Comparison of ENCODE assay signal across 10 mouse cellular contexts in the genomic region with DNA sequence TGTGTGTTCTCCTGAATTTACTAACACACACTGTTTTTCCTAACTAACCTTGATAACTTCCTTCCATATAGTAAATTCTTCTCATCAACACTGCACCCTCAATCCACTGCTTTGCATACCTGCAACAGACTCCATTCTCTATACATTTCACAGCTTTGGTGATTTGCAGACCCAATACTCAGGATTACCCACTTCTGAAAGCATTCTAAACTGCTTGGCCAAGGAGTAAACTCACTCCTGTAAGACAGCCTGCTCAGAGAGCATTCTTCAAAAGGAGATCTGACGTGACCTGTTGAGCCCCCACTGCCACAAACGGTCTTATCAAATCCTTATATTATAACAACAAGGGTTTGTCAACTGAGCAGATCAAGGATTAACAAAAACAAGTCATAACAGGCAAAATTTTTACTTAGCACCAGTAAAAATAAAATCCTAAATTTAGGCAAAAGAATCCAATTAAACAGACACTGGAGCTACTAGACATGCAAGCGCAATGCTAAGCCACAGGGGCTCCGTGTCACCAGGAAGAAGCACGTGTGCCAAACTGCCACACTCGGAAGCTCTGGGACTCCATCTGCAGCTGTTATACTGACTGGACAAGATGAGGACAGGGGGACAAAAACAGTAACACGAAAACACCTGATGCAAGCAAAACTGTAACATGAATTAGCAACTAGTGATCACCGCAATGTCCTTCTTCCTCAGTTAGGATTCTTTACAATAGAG. TPM values are rescaled to one million over a fixed set of nuclear protein-coding genes. Genes with fewer than 3 reads are reported as not detected.
DNase-seq lines count a peak whose midpoint lies in the region; ATAC-seq and TF ChIP-seq lines count a peak whose summit lies in the region.
"Had no signal": no experiment of that assay in that cellular context is flagged by ENCODE, and none has a peak within 500 bp of the region (broad histone marks: within the 10 kb centered on the region; RNA-seq: fewer than 3 reads in every experiment).

No protein-coding gene starts in this region.

- peak overlapping the region; percentile 33; the same call in 1 of the 2 replicates for H3K27ac ChIP-seq in layer of hippocampus, adult 2 months
- no peak overlapping the region for H3K27ac ChIP-seq in hindbrain, embryonic 11.5 days (ENCODE audit: low read depth, low read length)
- H3K27ac ChIP-seq in midbrain, embryonic 16.5 days (ENCODE audit: low read length) = peak overlapping the region; percentile 47
- H3K27ac ChIP-seq in liver, embryonic 12.5 days = no peak overlapping the region
- H3K27ac ChIP-seq: kidney, postnatal 0 days had no signal

- 59% methylated on average over 8 of the region's 8 CpGs for WGBS in hindbrain, embryonic 11.5 days
- 41% methylated on average over 8 of the region's 8 CpGs for WGBS in midbrain, embryonic 16.5 days
- 70% methylated on average over 8 of the region's 8 CpGs for WGBS in liver, embryonic 12.5 days (ENCODE audit: insufficient replicate concordance)

- no peak overlapping the region for H3K4me2 ChIP-seq in hindbrain, embryonic 11.5 days (replicated peaks; ENCODE audit: low read depth, low read length)
- H3K4me2 ChIP-seq in midbrain, embryonic 16.5 days (ENCODE audit: low read length) = no peak overlapping the region
- H3K4me2 ChIP-seq in liver, embryonic 12.5 days = no peak overlapping the region

- H3K4me3 ChIP-seq in layer of hippocampus, adult 2 months = no peak overlapping the region
- H3K4me3 ChIP-seq in hindbrain, embryonic 11.5 days (ENCODE audit: low read depth, low read length) = no peak overlapping the region
- no peak overlapping the region for H3K4me3 ChIP-seq in midbrain, embryonic 16.5 days (ENCODE audit: low read depth, low read length)
- no peak overlapping the region for H3K4me3 ChIP-seq in liver, embryonic 12.5 days

- peaks cover 7% of the 10 kb centered on the region; the same call in 1 of the 2 replicates for H3K4me1 ChIP-seq in hindbrain, embryonic 11.5 days (replicated peaks; ENCODE audit: control insufficient read depth, insufficient read depth, low read length)
- H3K4me1 ChIP-seq in midbrain, embryonic 16.5 days (ENCODE audit: control insufficient read depth, insufficient read depth, low read length) = peaks cover 16% of the 10 kb centered on the region
- peaks cover 14% of the 10 kb centered on the region for H3K4me1 ChIP-seq in liver, embryonic 12.5 days

- H3K9me3 ChIP-seq in hindbrain, embryonic 11.5 days (ENCODE audit: control insufficient read depth, low read length) = no peaks in the 10 kb centered on the region
- no peaks in the 10 kb centered on the region for H3K9me3 ChIP-seq in midbrain, embryonic 16.5 days (replicated peaks; ENCODE audit: control insufficient read depth, low read length, poor library complexity, severe bottlenecking)
- no peaks in the 10 kb centered on the region for H3K9me3 ChIP-seq in liver, embryonic 12.5 days (replicated peaks)

- no peak for TF ChIP-seq CTCF in layer of hippocampus, adult 2 months (conservative IDR thresholded peaks at IDR 0.05)

- H3K27me3 ChIP-seq in hindbrain, embryonic 11.5 days (ENCODE audit: control insufficient read depth, insufficient read depth, low read length) = no peaks in the 10 kb centered on the region
- H3K27me3 ChIP-seq in midbrain, embryonic 16.5 days (ENCODE audit: control insufficient read depth, insufficient read depth, low read depth, low read length) = no peaks in the 10 kb centered on the region
- H3K27me3 ChIP-seq in liver, embryonic 12.5 days (replicated peaks) = no peaks in the 10 kb centered on the region

- DNase-seq in layer of hippocampus, adult 2 months (ENCODE audit: low spot score in 2 of 2) = no peak
- DNase-seq in layer of hippocampus, postnatal 25 days (ENCODE audit: extremely low spot score in 1 of 2, low spot score in 1 of 2) = no peak
- peak; percentile 40 to 55 for DNase-seq in cerebellum, postnatal 10 days
- DNase-seq in hindbrain, embryonic 11.5 days (ENCODE audit: low spot score) = no peak
- no peak for DNase-seq in frontal cortex, adult 2 months (ENCODE audit: extremely low spot score in 1 of 2, low spot score in 1 of 2)
- no peak for DNase-seq in left cerebral cortex, adult 8-10 months (ENCODE audit: low spot score in 2 of 2)
- DNase-seq: liver, postnatal 0 days had no signal

- no peak overlapping the region for H3K9ac ChIP-seq in hindbrain, embryonic 11.5 days (ENCODE audit: low read depth, low read length)
- no peak overlapping the region for H3K9ac ChIP-seq in midbrain, embryonic 16.5 days (ENCODE audit: low read depth, low read length)
- no peak overlapping the region for H3K9ac ChIP-seq in liver, embryonic 12.5 days
- H3K9ac ChIP-seq: liver, postnatal 0 days had no signal

- no peaks in the 10 kb centered on the region for H3K36me3 ChIP-seq in hindbrain, embryonic 11.5 days (ENCODE audit: control insufficient read depth, insufficient read depth, low read length)
- H3K36me3 ChIP-seq in midbrain, embryonic 16.5 days (ENCODE audit: control insufficient read depth, insufficient read depth, low read length) = no peaks in the 10 kb centered on the region
- no peaks in the 10 kb centered on the region for H3K36me3 ChIP-seq in liver, embryonic 12.5 days

- ATAC-seq in hindbrain, embryonic 11.5 days (ENCODE audit: low FRiP score) = peak; percentile 15; the same call in 1 of the 2 replicates
- ATAC-seq in midbrain, embryonic 16.5 days = peak; percentile 23
- ATAC-seq in liver, embryonic 12.5 days = no peak
- ATAC-seq: liver, postnatal 0 days had no signal

RNA-seq across cellular contexts. Expression of gene Atg10, which starts 44.4 kb away (rescaled TPM):
- 10 to 100 TPM; 15.3 to 17.2 TPM for total RNA-seq in layer of hippocampus, adult 2 months (2021)
- total RNA-seq in layer of hippocampus, postnatal 25 days (2021) = 10 to 100 TPM; 14.2 to 15.3 TPM
- polyA plus RNA-seq in hindbrain, embryonic 11.5 days (2014; fragmentation: Nextera tagmentation; extraction: Ambion mirVana) = 16.6 and 17.3 TPM in 2 replicates
- 11.9 and 15.3 TPM in 2 replicates for polyA plus RNA-seq in midbrain, embryonic 16.5 days (2015; fragmentation: Nextera tagmentation; extraction: Ambion mirVana)
- 4.7 TPM in 2 replicates for polyA plus RNA-seq in liver, embryonic 12.5 days (2016; fragmentation: Nextera tagmentation; extraction: Ambion mirVana)
- polyA plus RNA-seq in frontal cortex, adult 2 months (2012; rRNA removed) = 11.2 and 12.1 TPM in 2 replicates
- 10 to 100 TPM; 19.2 to 21.1 (median 19.9) TPM for total RNA-seq in left cerebral cortex, adult 8-10 months (2022)

Comparison
In these comparisons a context has a peak if more than half of its experiments do, and no peak if none do; other contexts are left out.
1. DNase-seq: peak in cerebellum, postnatal 10 days (2 of 2); none in layer of hippocampus, adult 2 months (0 of 2), layer of hippocampus, postnatal 25 days (0 of 2), hindbrain, embryonic 11.5 days (single experiment), frontal cortex, adult 2 months (0 of 2) and left cerebral cortex, adult 8-10 months (0 of 2).
2. H3K27ac ChIP-seq: peak in layer of hippocampus, adult 2 months (single experiment) and midbrain, embryonic 16.5 days (single experiment); none in hindbrain, embryonic 11.5 days (single experiment) and liver, embryonic 12.5 days (single experiment).